Comparison of ENCODE assay signal across 8 mouse cellular contexts in the genomic region with DNA sequence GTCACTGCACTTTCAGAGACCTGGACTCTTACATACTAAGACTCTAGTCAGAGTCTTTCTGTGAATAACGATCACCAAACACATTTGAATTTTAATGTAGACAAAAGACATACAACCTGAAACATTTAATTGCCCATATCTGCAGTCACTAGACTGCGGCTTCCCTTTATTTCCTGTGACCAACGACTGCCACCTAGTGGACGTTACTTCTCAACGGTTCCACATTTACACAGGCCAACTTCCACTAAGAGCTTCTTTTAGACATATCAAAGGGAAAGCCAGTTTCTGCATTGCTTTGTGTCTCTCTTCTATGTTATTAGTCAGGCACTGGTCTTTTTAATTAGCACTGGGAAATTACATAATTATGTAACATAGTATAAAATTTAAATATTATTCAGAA. TPM values are rescaled to one million over a fixed set of nuclear protein-coding genes. Genes with fewer than 3 reads are reported as not detected.
A peak's percentile ranks its signal among the peaks of the same experiment; 100 is the strongest.
DNase-seq lines count a peak whose midpoint lies in the region; ATAC-seq and TF ChIP-seq lines count a peak whose summit lies in the region.

No protein-coding gene starts in this region.

- 3% methylated on average over 5 of the region's 5 CpGs for WGBS in lung, embryonic 14.5 days

- no peak overlapping the region for H3K9ac ChIP-seq in lung, embryonic 14.5 days

- H3K4me2 ChIP-seq in lung, embryonic 14.5 days: no peak overlapping the region

- no peaks in the 10 kb centered on the region for H3K27me3 ChIP-seq in lung, embryonic 14.5 days (ENCODE audit: insufficient read depth, low read length)

- H3K36me3 ChIP-seq in lung, embryonic 14.5 days (ENCODE audit: insufficient read depth): no peaks in the 10 kb centered on the region

- ATAC-seq in lung, embryonic 14.5 days (ENCODE audit: insufficient read depth): peak; percentile 70
- no peak for ATAC-seq in erythroid progenitor cell, adult 5-6 weeks (replicated peaks; ENCODE audit: low FRiP score, poor library complexity, severe bottlenecking)

- H3K4me3 ChIP-seq in lung, embryonic 14.5 days (ENCODE audit: low read depth, low read length): no peak overlapping the region

- peak; percentile 88 for TF ChIP-seq CTCF in lung, embryonic 14.5 days (IDR thresholded peaks at IDR 0.05; ENCODE audit: low read depth)

- intact Hi-C loops in gastrocnemius, postnatal 14 days (cut with DNase I; ENCODE audit: low total_unique reads): no loop called here

- H3K27ac ChIP-seq in lung, embryonic 14.5 days (ENCODE audit: low read depth): no peak overlapping the region

- H3K9me3 ChIP-seq in lung, embryonic 14.5 days (ENCODE audit: low read depth, low read length): no peaks in the 10 kb centered on the region

- DNase-seq in CD4-positive, CD25-positive, alpha-beta regulatory T cell, adult 2 months (ENCODE audit: low read depth, low spot score): peak; percentile 84
- peak; percentile 30 for DNase-seq in Muller cell, postnatal 12 days (ENCODE audit: inconsistent ontology term)
- DNase-seq in cerebellum, postnatal 36 days: peak; percentile 25 to 58
- DNase-seq in gastrocnemius, postnatal 14 days: peak; percentile 38
- DNase-seq in kidney, postnatal 4 days: peak; percentile 61 to 67
- DNase-seq in lung, embryonic 14.5 days: peak; percentile 94
- peak; percentile 89 for DNase-seq in retina, embryonic 14.5 days (ENCODE audit: low spot score)

- H3K4me1 ChIP-seq in lung, embryonic 14.5 days (ENCODE audit: insufficient read depth): no peaks in the 10 kb centered on the region

RNA-seq across cellular contexts. Expression of a gene that starts 20.2 kb away (rescaled TPM):
- 1 to 10 TPM; 3.7 to 4.7 TPM for total RNA-seq in gastrocnemius, postnatal 14 days (2021)
- polyA plus RNA-seq in lung, embryonic 14.5 days (2014; fragmentation: Nextera tagmentation; extraction: Ambion mirVana): 2.1 and 2.2 TPM in 2 replicates
- total RNA-seq in erythroid progenitor cell, adult 5-6 weeks (2015; ENCODE audit: low replicate concordance): 2.2 TPM in 1 of 2 replicates, not detected in the other
- total RNA-seq in erythroid progenitor cell, adult 5-6 weeks (2017; ENCODE audit: low replicate concordance): 0.38 TPM in 1 of 2 replicates, not detected in the other

Comparison
In these comparisons a context has a peak if more than half of its experiments do, and no peak if none do; other contexts are left out.
1. DNase-seq: peak in every context shown above with its lines; median percentile 94 in lung, embryonic 14.5 days; 89 in retina, embryonic 14.5 days; 84 in CD4-positive, CD25-positive, alpha-beta regulatory T cell, adult 2 months; 64 in kidney, postnatal 4 days; 42 in cerebellum, postnatal 36 days; 38 in gastrocnemius, postnatal 14 days; 30 in Muller cell, postnatal 12 days.